8 mouse cellular contexts compared by ENCODE assay signal in the genomic region with DNA sequence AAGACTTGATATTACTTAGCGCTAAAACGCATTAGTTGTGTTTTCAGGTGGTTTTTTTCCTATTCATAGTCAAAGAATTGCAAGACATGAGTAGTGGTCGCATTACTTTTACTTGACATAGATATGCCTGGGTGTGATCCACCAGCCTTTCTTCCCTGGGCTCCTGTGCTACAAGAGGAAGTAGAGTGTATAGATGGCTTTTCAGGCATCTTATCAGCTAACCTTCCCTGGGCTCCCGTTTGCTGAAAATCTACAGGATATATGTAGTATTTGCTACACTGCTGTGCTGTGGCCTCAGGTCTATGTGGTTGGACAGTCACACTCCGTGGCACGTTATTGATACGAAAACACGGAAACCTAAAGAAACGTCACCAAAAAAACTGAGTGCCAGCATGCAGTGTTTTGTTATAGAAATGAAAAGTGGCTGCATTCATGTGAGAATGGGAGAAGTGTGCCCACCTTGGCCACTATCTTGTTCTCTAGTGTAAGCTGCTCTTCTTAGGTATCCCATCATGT. TPM values are rescaled to one million over a fixed set of nuclear protein-coding genes. Genes with fewer than 3 reads are reported as not detected.
A peak's percentile ranks its signal among the peaks of the same experiment; 100 is the strongest.
DNase-seq lines count a peak whose midpoint lies in the region; ATAC-seq and TF ChIP-seq lines count a peak whose summit lies in the region.

No protein-coding gene starts in this region.

- WGBS in heart, postnatal 0 days, result 69% methylated on average over 9 of the region's 9 CpGs
- 87% methylated on average over 9 of the region's 9 CpGs for WGBS in hindbrain, embryonic 14.5 days
- WGBS in midbrain, embryonic 12.5 days, result 88% methylated on average over 9 of the region's 9 CpGs

- H3K4me3 ChIP-seq in heart, postnatal 0 days (ENCODE audit: low read depth, low read length), result peak overlapping the region; percentile 94; the same call in 1 of the 2 replicates
- no peak overlapping the region for H3K4me3 ChIP-seq in hindbrain, embryonic 14.5 days (replicated peaks; ENCODE audit: low read length)
- H3K4me3 ChIP-seq in midbrain, embryonic 12.5 days, result peak overlapping the region; percentile 94

- peak overlapping the region; percentile 81 for H3K4me2 ChIP-seq in heart, postnatal 0 days (ENCODE audit: low read depth, low read length)
- 0 out of 2 replicates have a peak overlapping the region, but pooled peaks have one; percentile 93 for H3K4me2 ChIP-seq in hindbrain, embryonic 14.5 days (replicated peaks)
- peak overlapping the region; percentile 70 for H3K4me2 ChIP-seq in midbrain, embryonic 12.5 days (replicated peaks)

- H3K4me1 ChIP-seq in heart, postnatal 0 days (ENCODE audit: control insufficient read depth, insufficient read depth), result peaks cover 15% of the 10 kb centered on the region
- H3K4me1 ChIP-seq in hindbrain, embryonic 14.5 days (replicated peaks; ENCODE audit: control insufficient read depth, insufficient read depth, low read length), result peaks cover 24% of the 10 kb centered on the region
- peaks cover 25% of the 10 kb centered on the region for H3K4me1 ChIP-seq in midbrain, embryonic 12.5 days

- no peaks in the 10 kb centered on the region for H3K27me3 ChIP-seq in heart, postnatal 0 days (ENCODE audit: control insufficient read depth, insufficient read depth, low read length)
- H3K27me3 ChIP-seq in hindbrain, embryonic 14.5 days (ENCODE audit: control insufficient read depth, insufficient read depth, low read length), result no peaks in the 10 kb centered on the region
- peaks cover 4% of the 10 kb centered on the region; the same call in 1 of the 2 replicates for H3K27me3 ChIP-seq in midbrain, embryonic 12.5 days

- H3K27ac ChIP-seq in heart, postnatal 0 days (ENCODE audit: low read depth), result no peak overlapping the region
- H3K27ac ChIP-seq in hindbrain, embryonic 14.5 days, result no peak overlapping the region
- no peak overlapping the region for H3K27ac ChIP-seq in midbrain, embryonic 12.5 days (replicated peaks)

- no peak for TF ChIP-seq CTCF in heart, postnatal 0 days (IDR thresholded peaks at IDR 0.05; ENCODE audit: low read depth)

- no peak for TF ChIP-seq EP300 in heart, postnatal 0 days (IDR thresholded peaks at IDR 0.05; ENCODE audit: low read depth)

- peak overlapping the region; percentile 97; the same call in 1 of the 2 replicates for H3K9ac ChIP-seq in heart, postnatal 0 days (replicated peaks; ENCODE audit: low read depth, low read length)
- no peak overlapping the region for H3K9ac ChIP-seq in hindbrain, embryonic 14.5 days
- no peak overlapping the region for H3K9ac ChIP-seq in midbrain, embryonic 12.5 days (replicated peaks)

- H3K9me3 ChIP-seq in heart, postnatal 0 days (replicated peaks; ENCODE audit: control insufficient read depth, low read length), result no peaks in the 10 kb centered on the region
- no peaks in the 10 kb centered on the region for H3K9me3 ChIP-seq in hindbrain, embryonic 14.5 days (ENCODE audit: control insufficient read depth, low read length)
- no peaks in the 10 kb centered on the region for H3K9me3 ChIP-seq in midbrain, embryonic 12.5 days

- ATAC-seq in heart, postnatal 0 days (ENCODE audit: insufficient read depth, low read depth), result no peak
- ATAC-seq in hindbrain, embryonic 14.5 days (ENCODE audit: low FRiP score), result no peak
- ATAC-seq in midbrain, embryonic 12.5 days (ENCODE audit: low FRiP score, low read depth), result no peak

- peaks cover 5% of the 10 kb centered on the region; the same call in 1 of the 2 replicates for H3K36me3 ChIP-seq in heart, postnatal 0 days (replicated peaks; ENCODE audit: control insufficient read depth, insufficient read depth, low read length)
- H3K36me3 ChIP-seq in hindbrain, embryonic 14.5 days (replicated peaks; ENCODE audit: control insufficient read depth, insufficient read depth), result peaks cover 6% of the 10 kb centered on the region
- H3K36me3 ChIP-seq in midbrain, embryonic 12.5 days, result peaks cover 5% of the 10 kb centered on the region; the same call in 1 of the 2 replicates

- DNase-seq in heart, postnatal 0 days (ENCODE audit: low spot score), result no peak
- DNase-seq in heart, adult 11 months, result no peak
- DNase-seq in T-cell, adult 2 months (ENCODE audit: low spot score), result peak; percentile 24
- no peak for DNase-seq in hindbrain, embryonic 14.5 days (ENCODE audit: low spot score)
- no peak for DNase-seq in frontal cortex, postnatal 10 days (ENCODE audit: low spot score in 2 of 2)
- DNase-seq in layer of hippocampus, adult 11-12 months (ENCODE audit: low spot score), result no peak
- no peak for DNase-seq in ovary, adult 18-20 months (ENCODE audit: low spot score)

RNA-seq across cellular contexts. Expression of gene Wdr78, which starts 6.6 kb away (rescaled TPM):
- total RNA-seq in heart, postnatal 0 days (2014; rRNA removed; ENCODE audit: low replicate concordance), result 0.11 and 0.81 TPM in 2 replicates
- polyA plus RNA-seq in heart, postnatal 0 days (2015; fragmentation: Nextera tagmentation; extraction: Ambion mirVana), result 0.18 and 0.40 TPM in 2 replicates
- polyA plus RNA-seq in hindbrain, embryonic 14.5 days (2014; fragmentation: Nextera tagmentation; extraction: Ambion mirVana), result 7.2 and 7.4 TPM in 2 replicates
- polyA plus RNA-seq in midbrain, embryonic 12.5 days (2016; fragmentation: Nextera tagmentation; extraction: Ambion mirVana), result 5.5 and 5.9 TPM in 2 replicates

RNA-seq across cellular contexts. Expression of gene Mier1, which starts 6.7 kb away (rescaled TPM):
- 16.3 and 43.4 TPM in 2 replicates for total RNA-seq in heart, postnatal 0 days (2014; rRNA removed; ENCODE audit: low replicate concordance)
- polyA plus RNA-seq in heart, postnatal 0 days (2015; fragmentation: Nextera tagmentation; extraction: Ambion mirVana), result 27.6 and 29.1 TPM in 2 replicates
- 31.4 and 33.2 TPM in 2 replicates for polyA plus RNA-seq in hindbrain, embryonic 14.5 days (2014; fragmentation: Nextera tagmentation; extraction: Ambion mirVana)
- 43.4 and 43.5 TPM in 2 replicates for polyA plus RNA-seq in midbrain, embryonic 12.5 days (2016; fragmentation: Nextera tagmentation; extraction: Ambion mirVana)
